Mouse (Mus musculus): ENCODE data around the gene Hist1h4k.
"Not testable (repeated sequence)": the region's sequence is repeated elsewhere in the genome, so short reads cannot be mapped to it uniquely, and the experiment has no call there.

Hist1h4k gene

GRCm38 (mm10) chr13:21750159-21751017 is at the start of gene Hist1h4k:
Gene Hist1h4k (minus strand): TSS chr13:21750505.
- DNase-seq: peak; percentile 71

- not testable (repeated sequence) for DNase-seq
These were observed 46.9 kb upstream of the Hist1h4k start for GRCm38 (mm10) chr13:21797163-21797562.

- DNase-seq: no peak
These were observed 45.3 kb upstream of the Hist1h4k start for GRCm38 (mm10) chr13:21795584-21795983.

GRCm38 (mm10) chr13:21790601-21791283 is 40.4 kb upstream of the Hist1h4k start:
- no peak for DNase-seq

- DNase-seq: no peak
These were observed 39.6 kb upstream of the Hist1h4k start for GRCm38 (mm10) chr13:21789925-21790324.

- no peak for DNase-seq
These were observed 37.7 kb upstream of the Hist1h4k start for GRCm38 (mm10) chr13:21787760-21788593.

GRCm38 (mm10) chr13:21786899-21787629 is 36.8 kb upstream of the Hist1h4k start, which contains the start of the genes Hist1h2an and Hist1h2bp:
Gene Hist1h2an (minus strand): TSS chr13:21787218.
Gene Hist1h2bp (plus strand): TSS chr13:21787461.
- DNase-seq: peak; percentile 88

- DNase-seq: no peak
These were observed 36.0 kb upstream of the Hist1h4k start for GRCm38 (mm10) chr13:21786189-21786898.

- no peak for DNase-seq
These were observed 34.0 kb upstream of the Hist1h4k start for GRCm38 (mm10) chr13:21784311-21784710.

- DNase-seq: no peak
These were observed 33.4 kb upstream of the Hist1h4k start for GRCm38 (mm10) chr13:21783734-21784161.

GRCm38 (mm10) chr13:21783255-21783617 is 32.9 kb upstream of the Hist1h4k start, which contains the start of gene Hist1h3i:
Gene Hist1h3i (minus strand): TSS chr13:21783370.
- DNase-seq: peak; percentile 52

- DNase-seq: not testable (repeated sequence)
These were observed 32.3 kb upstream of the Hist1h4k start for GRCm38 (mm10) chr13:21782361-21783254.

- DNase-seq: no peak
These were observed 31.3 kb upstream of the Hist1h4k start for GRCm38 (mm10) chr13:21781639-21782038.

GRCm38 (mm10) chr13:21781021-21781555 is 30.8 kb upstream of the Hist1h4k start:
- no peak for DNase-seq

GRCm38 (mm10) chr13:21779767-21780731 is 29.7 kb upstream of the Hist1h4k start, which contains the start of gene Hist1h1b:
Gene Hist1h1b (minus strand): TSS chr13:21780625.
- no peak for DNase-seq

GRCm38 (mm10) chr13:21778814-21779766 is 28.8 kb upstream of the Hist1h4k start:
- DNase-seq: peak; percentile 55

- DNase-seq: no peak
These were observed 5.4 kb upstream of the Hist1h4k start for GRCm38 (mm10) chr13:21755707-21756106.

All from kidney, adult 9 months (tissue).